Comparison of ENCODE assay signal across 9 mouse cellular contexts in the genomic region with DNA sequence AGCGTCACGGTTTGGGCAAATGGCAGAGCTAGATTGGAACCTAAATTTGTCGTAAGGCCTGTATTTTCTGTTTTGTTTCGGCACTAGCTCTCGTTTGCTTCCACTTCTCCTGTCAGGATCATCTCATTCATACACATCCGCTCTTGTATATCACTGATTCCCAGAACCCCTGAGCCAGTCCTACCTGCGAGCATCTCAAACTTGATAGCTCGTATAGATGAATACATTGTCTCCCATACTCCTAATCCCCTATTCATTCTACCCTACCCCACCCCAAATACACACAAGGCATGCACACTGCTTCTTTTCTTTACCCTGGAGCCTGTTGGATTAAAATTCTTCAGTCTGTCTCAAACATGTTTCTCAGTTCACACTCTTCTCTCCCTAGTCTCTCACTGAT. TPM values are rescaled to one million over a fixed set of nuclear protein-coding genes. Genes with fewer than 3 reads are reported as not detected.
DNase-seq lines count a peak whose midpoint lies in the region; ATAC-seq and TF ChIP-seq lines count a peak whose summit lies in the region.
"Had no signal": no experiment of that assay in that cellular context is flagged by ENCODE, and none has a peak within 500 bp of the region (broad histone marks: within the 10 kb centered on the region; RNA-seq: fewer than 3 reads in every experiment).

No protein-coding gene starts in this region.

- peaks cover 22% of the 10 kb centered on the region for H3K9me3 ChIP-seq in megakaryocyte, embryonic 14.5 days
- no peaks in the 10 kb centered on the region for H3K9me3 ChIP-seq in forebrain, embryonic 13.5 days (replicated peaks)
- no peaks in the 10 kb centered on the region for H3K9me3 ChIP-seq in limb, embryonic 14.5 days (ENCODE audit: control insufficient read depth, low read length)
- no peaks in the 10 kb centered on the region for H3K9me3 ChIP-seq in stomach, embryonic 15.5 days

- WGBS in forebrain, embryonic 13.5 days: 3% methylated on average over 8 of the region's 8 CpGs
- WGBS in limb, embryonic 14.5 days: 11% methylated on average over 8 of the region's 8 CpGs
- WGBS in stomach, embryonic 15.5 days: 8% methylated on average over 8 of the region's 8 CpGs

- H3K27me3 ChIP-seq in megakaryocyte, embryonic 14.5 days (replicated peaks): peaks cover 5% of the 10 kb centered on the region
- peaks cover 14% of the 10 kb centered on the region for H3K27me3 ChIP-seq in forebrain, embryonic 13.5 days
- H3K27me3 ChIP-seq in limb, embryonic 14.5 days (ENCODE audit: control insufficient read depth, insufficient read depth, low read length): no peaks in the 10 kb centered on the region
- H3K27me3 ChIP-seq in stomach, embryonic 15.5 days (replicated peaks): no peaks in the 10 kb centered on the region; the same call in 1 of the 2 replicates

- no peak for ATAC-seq in megakaryocyte, adult 5-6 weeks (ENCODE audit: poor library complexity, severe bottlenecking)
- ATAC-seq in forebrain, embryonic 13.5 days: peak; percentile 34; the same call in 1 of the 2 replicates
- no peak for ATAC-seq in limb, embryonic 14.5 days (ENCODE audit: low FRiP score, low read depth)
- no peak for ATAC-seq in stomach, embryonic 15.5 days (ENCODE audit: insufficient read depth, low FRiP score, low read depth)

- H3K9ac ChIP-seq in forebrain, embryonic 13.5 days: peak overlapping the region; percentile 86
- peak overlapping the region; percentile 73 for H3K9ac ChIP-seq in limb, embryonic 14.5 days (ENCODE audit: low read depth, low read length, severe bottlenecking)
- H3K9ac ChIP-seq in stomach, embryonic 15.5 days: peak overlapping the region; percentile 33

- TF ChIP-seq POLR2A in limb, embryonic 14.5 days (IDR thresholded peaks at IDR 0.05; ENCODE audit: borderline replicate concordance, extremely low read depth, insufficient read depth, insufficient read length): no peak

- H3K4me1 ChIP-seq in megakaryocyte, embryonic 14.5 days: peaks cover 14% of the 10 kb centered on the region
- H3K4me1 ChIP-seq in forebrain, embryonic 13.5 days: peaks cover 16% of the 10 kb centered on the region
- H3K4me1 ChIP-seq in limb, embryonic 14.5 days (ENCODE audit: control insufficient read depth, insufficient read depth, low read length): peaks cover 9% of the 10 kb centered on the region
- H3K4me1 ChIP-seq in stomach, embryonic 15.5 days: peaks cover 5% of the 10 kb centered on the region

- H3K36me3 ChIP-seq in megakaryocyte, embryonic 14.5 days (replicated peaks; ENCODE audit: low read length): peaks cover 40% of the 10 kb centered on the region
- peaks cover 35% of the 10 kb centered on the region for H3K36me3 ChIP-seq in forebrain, embryonic 13.5 days (ENCODE audit: poor library complexity, severe bottlenecking)
- peaks cover 32% of the 10 kb centered on the region for H3K36me3 ChIP-seq in limb, embryonic 14.5 days (ENCODE audit: control insufficient read depth, insufficient read depth, low read length)
- peaks cover 14% of the 10 kb centered on the region for H3K36me3 ChIP-seq in stomach, embryonic 15.5 days

- DNase-seq in limb, embryonic 14.5 days (ENCODE audit: low spot score): no peak
- no peak for DNase-seq in gastrocnemius, postnatal 10 days
- DNase-seq in right cerebral cortex, postnatal 36 days (ENCODE audit: low spot score in 2 of 2): no peak

- H3K4me2 ChIP-seq in forebrain, embryonic 13.5 days: peak overlapping the region; percentile 70
- peak overlapping the region; percentile 82 for H3K4me2 ChIP-seq in limb, embryonic 14.5 days (replicated peaks; ENCODE audit: low read depth, low read length, severe bottlenecking)
- peak overlapping the region; percentile 59 for H3K4me2 ChIP-seq in stomach, embryonic 15.5 days

- peak overlapping the region; percentile 84; the same call in 1 of the 2 replicates for H3K27ac ChIP-seq in forebrain, embryonic 13.5 days
- H3K27ac ChIP-seq in limb, embryonic 14.5 days (replicated peaks; ENCODE audit: low read depth, low read length): 0 out of 2 replicates have a peak overlapping the region, but pooled peaks have one; percentile 58
- 0 out of 2 replicates have a peak overlapping the region, but pooled peaks have one; percentile 71 for H3K27ac ChIP-seq in stomach, embryonic 15.5 days

- peak overlapping the region; percentile 99 for H3K4me3 ChIP-seq in megakaryocyte, embryonic 14.5 days (replicated peaks)
- peak overlapping the region; percentile 78 for H3K4me3 ChIP-seq in forebrain, embryonic 13.5 days
- H3K4me3 ChIP-seq in limb, embryonic 14.5 days (replicated peaks; ENCODE audit: low read length): peak overlapping the region; percentile 72
- peak overlapping the region; percentile 81 for H3K4me3 ChIP-seq in stomach, embryonic 15.5 days (replicated peaks)

RNA-seq across cellular contexts. Expression of gene Heatr6, which starts 0.7 kb away (rescaled TPM):
- polyA plus RNA-seq in megakaryocyte, embryonic 14.5 days (2012; ENCODE audit: insufficient read depth, low replicate concordance): 3.5 and 4.0 TPM in 2 replicates
- total RNA-seq in megakaryocyte, adult 5-6 weeks (2015): 13.0 and 17.0 TPM in 2 replicates
- 13.2 and 19.8 TPM in 2 replicates for total RNA-seq in megakaryocyte, adult 5-6 weeks (2017)
- polyA plus RNA-seq in forebrain, embryonic 13.5 days (2015; fragmentation: Nextera tagmentation; extraction: Ambion mirVana): 39.1 and 40.6 TPM in 2 replicates
- 22.5 and 27.5 TPM in 2 replicates for polyA plus RNA-seq in limb, embryonic 14.5 days (2012; rRNA removed)
- 26.0 and 29.5 TPM in 2 replicates for polyA plus RNA-seq in limb, embryonic 14.5 days (2014; fragmentation: Nextera tagmentation; extraction: Ambion mirVana)
- 21.1 TPM in 2 replicates for polyA plus RNA-seq in stomach, embryonic 15.5 days (2015; fragmentation: Nextera tagmentation; extraction: Ambion mirVana)
- total RNA-seq in gastrocnemius, postnatal 10 days (2021): 1 to 10 TPM; 8.1 to 10.0 TPM

RNA-seq across cellular contexts. Expression of gene Wfdc21, which starts 7.5 kb away (rescaled TPM):
- not detected in 2 replicates for polyA plus RNA-seq in megakaryocyte, embryonic 14.5 days (2012; ENCODE audit: insufficient read depth, low replicate concordance)
- total RNA-seq in megakaryocyte, adult 5-6 weeks (2015): 528 and 641 TPM in 2 replicates
- 492 and 635 TPM in 2 replicates for total RNA-seq in megakaryocyte, adult 5-6 weeks (2017)
- not detected in 2 replicates for polyA plus RNA-seq in forebrain, embryonic 13.5 days (2015; fragmentation: Nextera tagmentation; extraction: Ambion mirVana)
- 1.3 TPM in 1 of 2 replicates, not detected in the other for polyA plus RNA-seq in limb, embryonic 14.5 days (2012; rRNA removed)
- polyA plus RNA-seq in limb, embryonic 14.5 days (2014; fragmentation: Nextera tagmentation; extraction: Ambion mirVana): not detected in 2 replicates
- polyA plus RNA-seq in stomach, embryonic 15.5 days (2015; fragmentation: Nextera tagmentation; extraction: Ambion mirVana): 8.1 and 9.1 TPM in 2 replicates
- total RNA-seq in gastrocnemius, postnatal 10 days (2021): not detected
- total RNA-seq: left cerebral cortex, postnatal 4 days had no signal
- polyA plus RNA-seq: brain, embryonic 14.5 days had no signal

RNA-seq across cellular contexts. Expression of gene Wfdc18, which starts 45.4 kb away (rescaled TPM):
- not detected in 2 replicates for polyA plus RNA-seq in megakaryocyte, embryonic 14.5 days (2012; ENCODE audit: insufficient read depth, low replicate concordance)
- total RNA-seq in megakaryocyte, adult 5-6 weeks (2015): 1.4 and 6.2 TPM in 2 replicates
- 1.3 and 3.9 TPM in 2 replicates for total RNA-seq in megakaryocyte, adult 5-6 weeks (2017)
- not detected in 2 replicates for polyA plus RNA-seq in forebrain, embryonic 13.5 days (2015; fragmentation: Nextera tagmentation; extraction: Ambion mirVana)
- 0.24 and 0.35 TPM in 2 replicates for polyA plus RNA-seq in limb, embryonic 14.5 days (2012; rRNA removed)
- polyA plus RNA-seq in limb, embryonic 14.5 days (2014; fragmentation: Nextera tagmentation; extraction: Ambion mirVana): 0.40 and 0.43 TPM in 2 replicates
- 0.57 and 0.66 TPM in 2 replicates for polyA plus RNA-seq in stomach, embryonic 15.5 days (2015; fragmentation: Nextera tagmentation; extraction: Ambion mirVana)
- total RNA-seq in gastrocnemius, postnatal 10 days (2021): not detected
- total RNA-seq: left cerebral cortex, postnatal 4 days had no signal
- polyA plus RNA-seq: brain, embryonic 14.5 days had no signal

RNA-seq across cellular contexts. Expression of gene Wfdc17, which starts 50.4 kb away (rescaled TPM):
- not detected in 2 replicates for polyA plus RNA-seq in megakaryocyte, embryonic 14.5 days (2012; ENCODE audit: insufficient read depth, low replicate concordance)
- 379 and 412 TPM in 2 replicates for total RNA-seq in megakaryocyte, adult 5-6 weeks (2015)
- total RNA-seq in megakaryocyte, adult 5-6 weeks (2017): 127 and 155 TPM in 2 replicates
- not detected in 2 replicates for polyA plus RNA-seq in forebrain, embryonic 13.5 days (2015; fragmentation: Nextera tagmentation; extraction: Ambion mirVana)
- polyA plus RNA-seq in limb, embryonic 14.5 days (2012; rRNA removed): 1.2 and 1.3 TPM in 2 replicates
- polyA plus RNA-seq in limb, embryonic 14.5 days (2014; fragmentation: Nextera tagmentation; extraction: Ambion mirVana): 3.0 and 3.2 TPM in 2 replicates
- polyA plus RNA-seq in stomach, embryonic 15.5 days (2015; fragmentation: Nextera tagmentation; extraction: Ambion mirVana): 4.7 and 6.0 TPM in 2 replicates
- total RNA-seq in gastrocnemius, postnatal 10 days (2021): 1 to 10 TPM; 1.5 to 1.7 TPM
- total RNA-seq: left cerebral cortex, postnatal 4 days had no signal
- polyA plus RNA-seq: brain, embryonic 14.5 days had no signal

Comparison
In these comparisons a context has a peak if more than half of its experiments do, and no peak if none do; other contexts are left out.
1. H3K9ac ChIP-seq: peak in every context shown above with its lines; median percentile 86 in forebrain, embryonic 13.5 days; 73 in limb, embryonic 14.5 days; 33 in stomach, embryonic 15.5 days.